Mouse (Mus musculus) small intestine, adult 2 months (tissue): ENCODE results near the gene Gucy2g.

ENCODE experiments used
- CTCF ChIP-seq: fragments of 200-500 bp; IDR thresholded peaks from 2 replicates; pipeline ENCODE4 v1.5.1; 2012; ENCODE audit warnings: low read depth, mild to moderate bottlenecking, control low read depth, inconsistent platforms, low read length, moderate library complexity, mixed read lengths; ENCODE audit not compliant: insufficient replicate concordance, insufficient read length; ENCODE audit errors: extremely low read depth
- POLR2A ChIP-seq: fragments of 200-500 bp; IDR thresholded peaks from 2 replicates; pipeline ENCODE4 v1.6.1; 2012; ENCODE audit warnings: low read depth, mild to moderate bottlenecking, control low read depth, inconsistent platforms, low read length, moderate library complexity

DNA sequence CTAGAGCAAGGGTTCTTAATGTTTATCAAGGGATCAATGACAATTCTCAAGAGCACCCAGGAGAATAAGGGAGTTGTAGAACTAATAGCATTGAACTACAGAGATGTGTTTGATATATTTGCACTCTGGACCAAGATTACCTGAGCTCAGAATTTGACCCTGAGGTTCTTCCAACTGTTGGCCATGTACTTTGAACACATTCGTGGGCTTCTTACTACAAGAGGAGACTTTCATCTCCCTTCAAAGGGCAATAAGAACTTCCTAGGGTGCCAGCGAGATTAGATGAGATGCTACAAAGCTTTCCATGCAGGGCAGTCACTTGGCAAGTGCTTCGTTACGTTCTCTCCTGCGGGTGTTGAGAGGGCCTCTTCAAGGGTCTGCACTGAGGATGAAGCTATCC lies 6.5 kb upstream of the Gucy2g start:
- TF ChIP-seq CTCF (no peak), POLR2A (no peak)
